Mouse (Mus musculus): ENCODE measurements around the gene Acss3.

The Acss3 gene

GRCm38 (mm10) chr10:107123529-107124335 is at the start of gene Acss3:
Acss3 (minus strand) TSS chr10:107123668.
- DNase-seq (ENCODE audit: low spot score in 2 of 2): no peak

GRCm38 (mm10) chr10:107172003-107172689 is 48.7 kb upstream of the Acss3 start:
- DNase-seq (ENCODE audit: low spot score in 2 of 2): no peak

- no peak for DNase-seq (ENCODE audit: low spot score in 2 of 2)
Measured at GRCm38 (mm10) chr10:107166486-107166885, 43.0 kb upstream of the Acss3 start.

- DNase-seq (ENCODE audit: low spot score in 2 of 2): no peak
Measured at GRCm38 (mm10) chr10:107148759-107149158, 25.3 kb upstream of the Acss3 start.

GRCm38 (mm10) chr10:107144016-107144415 is 20.5 kb upstream of the Acss3 start:
- no peak for DNase-seq (ENCODE audit: low spot score in 2 of 2)

- DNase-seq (ENCODE audit: low spot score in 2 of 2): no peak
Measured at GRCm38 (mm10) chr10:107142910-107143309, 19.4 kb upstream of the Acss3 start.

GRCm38 (mm10) chr10:107122744-107123528 is 532 bp downstream of the Acss3 start:
- no peak for DNase-seq (ENCODE audit: low spot score in 2 of 2)

- DNase-seq (ENCODE audit: low spot score in 2 of 2): no peak
Measured at GRCm38 (mm10) chr10:107121301-107121700, 2.2 kb downstream of the Acss3 start.

- no peak for DNase-seq (ENCODE audit: low spot score in 2 of 2)
Measured at GRCm38 (mm10) chr10:107119135-107119534, 4.3 kb downstream of the Acss3 start.

- DNase-seq (ENCODE audit: low spot score in 2 of 2): no peak
Measured at GRCm38 (mm10) chr10:107116709-107117267, 6.7 kb downstream of the Acss3 start.

GRCm38 (mm10) chr10:107115930-107116642 is 7.4 kb downstream of the Acss3 start:
- no peak for DNase-seq (ENCODE audit: low spot score in 2 of 2)

GRCm38 (mm10) chr10:107115121-107115520 is 8.3 kb downstream of the Acss3 start:
- DNase-seq (ENCODE audit: low spot score in 2 of 2): no peak

- DNase-seq (ENCODE audit: low spot score in 2 of 2): no peak
Measured at GRCm38 (mm10) chr10:107094452-107094851, 29.0 kb downstream of the Acss3 start.

- DNase-seq (ENCODE audit: low spot score in 2 of 2): no peak
Measured at GRCm38 (mm10) chr10:107053846-107054624, 69.4 kb downstream of the Acss3 start.

- no peak for DNase-seq (ENCODE audit: low spot score in 2 of 2)
Measured at GRCm38 (mm10) chr10:107050489-107050888, 73.0 kb downstream of the Acss3 start.

GRCm38 (mm10) chr10:107042656-107043055 is 80.8 kb downstream of the Acss3 start:
- DNase-seq (ENCODE audit: low spot score in 2 of 2): no peak

- DNase-seq (ENCODE audit: low spot score in 2 of 2): no peak
Measured at GRCm38 (mm10) chr10:107040837-107041236, 82.6 kb downstream of the Acss3 start.

GRCm38 (mm10) chr10:107040378-107040777 is 83.1 kb downstream of the Acss3 start:
- no peak for DNase-seq (ENCODE audit: low spot score in 2 of 2)

GRCm38 (mm10) chr10:107039211-107039610 is 84.3 kb downstream of the Acss3 start:
- no peak for DNase-seq (ENCODE audit: low spot score in 2 of 2)

GRCm38 (mm10) chr10:107024254-107024653 is 99.2 kb downstream of the Acss3 start:
- no peak for DNase-seq (ENCODE audit: low spot score in 2 of 2)

Data from spleen, postnatal 14 days (tissue).